Mouse (Mus musculus): Measurements from ENCODE around the gene Cdkn3. TPM values are rescaled to one million over a fixed set of nuclear protein-coding genes. Genes with fewer than 3 reads are reported as not detected.

The Cdkn3 gene
- total and polyA plus RNA-seq, 2 experiments from 2014 or later: 0.71 to 5.9 TPM

GRCm38 (mm10) chr14:46800684-46801345 lies 40.5 kb downstream of the Cdkn3 start:
- Histone ChIP-seq H3K9ac (replicated peaks; ENCODE audit: low read length, poor library complexity, severe bottlenecking) (no peak overlapping the region), H3K27me3 (ENCODE audit: insufficient read depth, low read length) (no peaks in the 10 kb centered on the region), H3K4me2 (ENCODE audit: low read depth, low read length, poor library complexity, severe bottlenecking) (no peak overlapping the region), H3K36me3 (ENCODE audit: insufficient read depth, low read length) (0 out of 2 replicates have a peak, but pooled peaks cover 4% of the 10 kb centered on the region), H3K4me1 (ENCODE audit: insufficient read depth, low read length) (no peaks in the 10 kb centered on the region), H3K9me3 (ENCODE audit: low read length) (no peaks in the 10 kb centered on the region), H3K27ac (ENCODE audit: low read depth, low read length) (no peak overlapping the region), H3K4me3 (ENCODE audit: low read depth, low read length) (no peak overlapping the region)
- no peak for TF ChIP-seq CTCF (IDR thresholded peaks at IDR 0.05)
- ATAC-seq (ENCODE audit: low FRiP score): no peak
- 91% methylated on average over 3 of the region's 3 CpGs for WGBS
- no peak for DNase-seq (ENCODE audit: low spot score)

GRCm38 (mm10) chr14:46803259-46803658 lies 42.9 kb downstream of the Cdkn3 start:
- ATAC-seq (ENCODE audit: low FRiP score) (no peak), DNase-seq (ENCODE audit: low spot score) (no peak)
- Histone ChIP-seq H3K27me3 (ENCODE audit: insufficient read depth, low read length) (no peaks in the 10 kb centered on the region), H3K4me1 (ENCODE audit: insufficient read depth, low read length) (no peaks in the 10 kb centered on the region), H3K9me3 (ENCODE audit: low read length) (no peaks in the 10 kb centered on the region), H3K27ac (ENCODE audit: low read depth, low read length) (no peak overlapping the region), H3K4me2 (ENCODE audit: low read depth, low read length, poor library complexity, severe bottlenecking) (no peak overlapping the region), H3K9ac (replicated peaks; ENCODE audit: low read length, poor library complexity, severe bottlenecking) (no peak overlapping the region), H3K4me3 (ENCODE audit: low read depth, low read length) (no peak overlapping the region), H3K36me3 (ENCODE audit: insufficient read depth, low read length) (peaks cover 8% of the 10 kb centered on the region; the same call in 1 of the 2 replicates)
- TF ChIP-seq CTCF (IDR thresholded peaks at IDR 0.05): no peak
- WGBS: 90% methylated on average over 4 of the region's 4 CpGs

- WGBS: 94% methylated on average over 1 of the region's 1 CpGs
- DNase-seq (ENCODE audit: low spot score): no peak
- no peaks in the 10 kb centered on the region for H3K27me3 ChIP-seq (ENCODE audit: insufficient read depth, low read length)
- no peak overlapping the region for H3K4me3 ChIP-seq (ENCODE audit: low read depth, low read length)
- ATAC-seq (ENCODE audit: low FRiP score): no peak
- H3K9ac ChIP-seq (replicated peaks; ENCODE audit: low read length, poor library complexity, severe bottlenecking): no peak overlapping the region
- TF ChIP-seq CTCF (IDR thresholded peaks at IDR 0.05): no peak
- no peaks in the 10 kb centered on the region for H3K9me3 ChIP-seq (ENCODE audit: low read length)
- H3K36me3 ChIP-seq (ENCODE audit: insufficient read depth, low read length): peaks cover 8% of the 10 kb centered on the region; the same call in 1 of the 2 replicates
- H3K4me1 ChIP-seq (ENCODE audit: insufficient read depth, low read length): no peaks in the 10 kb centered on the region
- no peak overlapping the region for H3K27ac ChIP-seq (ENCODE audit: low read depth, low read length)
- H3K4me2 ChIP-seq (ENCODE audit: low read depth, low read length, poor library complexity, severe bottlenecking): no peak overlapping the region
Measured at GRCm38 (mm10) chr14:46803791-46804190, 43.5 kb downstream of the Cdkn3 start.

GRCm38 (mm10) chr14:46806186-46806585 lies 45.8 kb downstream of the Cdkn3 start:
- Histone ChIP-seq H3K36me3 (ENCODE audit: insufficient read depth, low read length) (peaks cover 20% of the 10 kb centered on the region), H3K4me1 (ENCODE audit: insufficient read depth, low read length) (no peaks in the 10 kb centered on the region), H3K9ac (replicated peaks; ENCODE audit: low read length, poor library complexity, severe bottlenecking) (no peak overlapping the region), H3K27ac (ENCODE audit: low read depth, low read length) (no peak overlapping the region), H3K9me3 (ENCODE audit: low read length) (no peaks in the 10 kb centered on the region), H3K4me3 (ENCODE audit: low read depth, low read length) (no peak overlapping the region), H3K27me3 (ENCODE audit: insufficient read depth, low read length) (no peaks in the 10 kb centered on the region), H3K4me2 (ENCODE audit: low read depth, low read length, poor library complexity, severe bottlenecking) (no peak overlapping the region)
- 91% methylated on average over 5 of the region's 5 CpGs for WGBS
- no peak for ATAC-seq (ENCODE audit: low FRiP score)
- TF ChIP-seq CTCF (IDR thresholded peaks at IDR 0.05): no peak
- no peak for DNase-seq (ENCODE audit: low spot score)

- Histone ChIP-seq H3K4me3 (ENCODE audit: low read depth, low read length) (no peak overlapping the region), H3K4me2 (ENCODE audit: low read depth, low read length, poor library complexity, severe bottlenecking) (no peak overlapping the region), H3K27ac (ENCODE audit: low read depth, low read length) (no peak overlapping the region), H3K4me1 (ENCODE audit: insufficient read depth, low read length) (no peaks in the 10 kb centered on the region), H3K9me3 (ENCODE audit: low read length) (no peaks in the 10 kb centered on the region), H3K27me3 (ENCODE audit: insufficient read depth, low read length) (no peaks in the 10 kb centered on the region), H3K36me3 (ENCODE audit: insufficient read depth, low read length) (peaks cover 22% of the 10 kb centered on the region), H3K9ac (replicated peaks; ENCODE audit: low read length, poor library complexity, severe bottlenecking) (no peak overlapping the region)
- DNase-seq (ENCODE audit: low spot score): no peak
- 75% methylated on average over 3 of the region's 3 CpGs for WGBS
- no peak for TF ChIP-seq CTCF (IDR thresholded peaks at IDR 0.05)
- no peak for ATAC-seq (ENCODE audit: low FRiP score)
Measured at GRCm38 (mm10) chr14:46807927-46808326, 47.6 kb downstream of the Cdkn3 start.

- Histone ChIP-seq H3K4me2 (ENCODE audit: low read depth, low read length, poor library complexity, severe bottlenecking) (no peak overlapping the region), H3K9me3 (ENCODE audit: low read length) (no peaks in the 10 kb centered on the region), H3K4me3 (ENCODE audit: low read depth, low read length) (no peak overlapping the region), H3K36me3 (ENCODE audit: insufficient read depth, low read length) (peaks cover 32% of the 10 kb centered on the region), H3K9ac (replicated peaks; ENCODE audit: low read length, poor library complexity, severe bottlenecking) (no peak overlapping the region), H3K4me1 (ENCODE audit: insufficient read depth, low read length) (peaks cover 3% of the 10 kb centered on the region; the same call in 1 of the 2 replicates), H3K27me3 (ENCODE audit: insufficient read depth, low read length) (no peaks in the 10 kb centered on the region), H3K27ac (ENCODE audit: low read depth, low read length) (no peak overlapping the region)
- no peak for TF ChIP-seq CTCF (IDR thresholded peaks at IDR 0.05)
- 82% methylated on average over 6 of the region's 6 CpGs for WGBS
- ATAC-seq (ENCODE audit: low FRiP score) (no peak), DNase-seq (ENCODE audit: low spot score) (no peak)
Measured at GRCm38 (mm10) chr14:46815640-46816039, 55.3 kb downstream of the Cdkn3 start.
